Mouse (Mus musculus) ES-E14 (cell line): ENCODE results near the gene Dhx16. TPM values are rescaled to one million over a fixed set of nuclear protein-coding genes. Genes with fewer than 3 reads are reported as not detected.

ENCODE experiments used
- DNase-seq: peaks from one replicate; pipeline ENCODE4 v3.0.0-alpha.2; 2013; ENCODE audit warnings: low read depth, low spot score
- H3K27ac ChIP-seq: 2 replicates; pipeline ENCODE4 v1.5.1; 2012; ENCODE audit warnings: low read depth, mild to moderate bottlenecking, low read length, moderate library complexity, mixed read lengths; ENCODE audit not compliant: poor library complexity, insufficient read depth, severe bottlenecking
- H3K36me3 ChIP-seq: 2 replicates; pipeline ENCODE4 v1.6.1; 2012; ENCODE audit warnings: mild to moderate bottlenecking, low read length, moderate library complexity, mixed read lengths; ENCODE audit not compliant: control insufficient read depth, poor library complexity, insufficient read depth, severe bottlenecking
- H3K4me1 ChIP-seq, 2 experiments: fragments of 150-350 bp in 1 of 2; sonication (generic) in 1 of 2; 2 replicates each; pipeline ENCODE4 v1.6.1; 2012; ENCODE audit warnings: low read length in 2 of 2, mild to moderate bottlenecking in 1 of 2, mixed read lengths in 1 of 2; ENCODE audit not compliant: control insufficient read depth in 2 of 2, insufficient read depth in 2 of 2, poor library complexity in 1 of 2
- H3K4me3 ChIP-seq, 2 experiments: fragments of 150-350 bp in 1 of 2; sonication (generic) in 1 of 2; 2 replicates each; pipeline ENCODE4 v1.5.1; 2012; ENCODE audit warnings: low read length in 2 of 2, low read depth in 1 of 2, mild to moderate bottlenecking in 1 of 2, mixed read lengths in 1 of 2; ENCODE audit not compliant: insufficient read depth in 1 of 2, poor library complexity in 1 of 2, severe bottlenecking in 1 of 2
- H3K9ac ChIP-seq: 2 replicates; pipeline ENCODE4 v1.6.1; 2012; ENCODE audit warnings: low read depth, mild to moderate bottlenecking, low read length, mixed read lengths; ENCODE audit not compliant: poor library complexity, insufficient read depth, severe bottlenecking
- H3K9me3 ChIP-seq: fragments of 150-350 bp; sonication (generic); 2 replicates; pipeline ENCODE4 v1.6.1; 2012; ENCODE audit warnings: low read depth, mild to moderate bottlenecking, low read length; ENCODE audit not compliant: control insufficient read depth, insufficient read depth
- CHD2 ChIP-seq: IDR thresholded peaks from 2 replicates; pipeline ENCODE4 v1.6.1; 2014; ENCODE audit warnings: mild to moderate bottlenecking, low read depth, low read length, inconsistent platforms
- HCFC1 ChIP-seq: IDR thresholded peaks from 2 replicates; pipeline ENCODE4 v1.6.1; 2012; ENCODE audit warnings: low read length, inconsistent platforms, borderline replicate concordance; ENCODE audit not compliant: insufficient read depth
- MAFK ChIP-seq: IDR thresholded peaks from 2 replicates; pipeline ENCODE4 v1.6.1; 2014; ENCODE audit warnings: mild to moderate bottlenecking, low read depth, low read length, inconsistent platforms; ENCODE audit not compliant: insufficient read depth
- ZC3H11A ChIP-seq: IDR thresholded peaks from 2 replicates; pipeline ENCODE4 v1.6.1; 2012; ENCODE audit warnings: low read depth, mild to moderate bottlenecking, inconsistent platforms, low read length, borderline replicate concordance
- ZNF384 ChIP-seq: IDR thresholded peaks from 2 replicates; pipeline ENCODE4 v1.6.1; 2012; ENCODE audit warnings: low read depth, low read length, inconsistent platforms
- in situ Hi-C, 2 experiments: fragments of 600-800 bp; cut with MboI; formaldehyde crosslinking; loops; one replicate each; pipeline ENCODE4 v1.15.1; 2025; ENCODE audit warnings: low sequenced_read_pairs in 2 of 2, inconsistent platforms in 1 of 2; ENCODE audit not compliant: unreplicated experiment in 2 of 2
- total RNA-seq: library from RNA; depleted of rRNA; stranded (reverse); fragments of 300-350 nt; gene quantifications from 2 replicates; pipeline ENCODE4 v1.2.3, GENCODE M21; 2012

Gene Dhx16
- total RNA-seq, 1 experiment: 202 TPM

GRCm38 (mm10) chr17:35920862-35921562 lies 41.4 kb downstream of the Dhx16 start:
- DNase-seq: no peak
- H3K4me1 ChIP-seq: peaks cover 0 to 6% of the 10 kb centered on the region in 2 experiments; a peak in 2 of 4 replicates
- no peak overlapping the region; the same call in 1 of the 2 replicates for H3K9ac ChIP-seq
- H3K4me3 ChIP-seq: no peak overlapping the region
- H3K27ac ChIP-seq: no peak overlapping the region
- H3K9me3 ChIP-seq: no peaks in the 10 kb centered on the region
- in situ Hi-C loops: no loop called here
- no peak for TF ChIP-seq ZNF384
- no peak for TF ChIP-seq ZC3H11A
- H3K36me3 ChIP-seq: peaks cover 39% of the 10 kb centered on the region

DNA sequence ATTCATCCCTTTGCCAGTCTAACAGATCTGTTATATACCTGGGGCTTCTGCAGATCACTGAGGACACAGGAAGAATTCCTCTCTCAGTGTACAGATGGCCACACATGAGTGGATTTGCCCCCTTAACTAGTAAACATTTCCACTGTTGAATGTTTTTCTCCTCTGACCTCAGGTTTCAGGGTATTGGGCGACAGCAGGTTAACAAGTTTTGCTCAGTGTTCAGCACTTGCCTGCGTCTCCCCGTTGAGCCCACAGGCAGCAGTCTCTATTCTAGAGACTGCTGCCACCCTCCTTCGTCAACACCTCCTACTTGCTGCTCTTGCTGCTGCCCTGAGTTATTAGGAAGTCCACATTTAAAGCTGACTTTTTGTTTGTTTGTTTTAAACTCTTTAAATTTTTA lies 42.1 kb downstream of the Dhx16 start:
- Histone ChIP-seq H3K9ac (no peak overlapping the region), H3K4me3 (no peak overlapping the region), H3K27ac (no peak overlapping the region), H3K36me3 (peaks cover 46% of the 10 kb centered on the region), H3K4me1 (peaks cover 0 to 6% of the 10 kb centered on the region in 2 experiments; a peak in 2 of 4 replicates), H3K9me3 (no peaks in the 10 kb centered on the region)
- TF ChIP-seq HCFC1 (no peak), ZC3H11A (no peak), ZNF384 (no peak), MAFK (no peak), CHD2 (no peak)
- in situ Hi-C loops: no loop called here
- DNase-seq: no peak

- no peak for TF ChIP-seq CHD2
- no peak for TF ChIP-seq ZNF384
- no peak for TF ChIP-seq MAFK
- TF ChIP-seq HCFC1: no peak
- no peak for TF ChIP-seq ZC3H11A
- peaks cover 44% of the 10 kb centered on the region for H3K36me3 ChIP-seq
- H3K9ac ChIP-seq: no peak overlapping the region
- H3K4me1 ChIP-seq: peaks cover 0 to 6% of the 10 kb centered on the region in 2 experiments; a peak in 2 of 4 replicates
- in situ Hi-C loops: no loop called here
- no peak overlapping the region for H3K4me3 ChIP-seq
- DNase-seq: no peak
- H3K9me3 ChIP-seq: no peaks in the 10 kb centered on the region
- H3K27ac ChIP-seq: no peak overlapping the region
These were observed 42.9 kb downstream of the Dhx16 start for GRCm38 (mm10) chr17:35922566-35922965.

DNA sequence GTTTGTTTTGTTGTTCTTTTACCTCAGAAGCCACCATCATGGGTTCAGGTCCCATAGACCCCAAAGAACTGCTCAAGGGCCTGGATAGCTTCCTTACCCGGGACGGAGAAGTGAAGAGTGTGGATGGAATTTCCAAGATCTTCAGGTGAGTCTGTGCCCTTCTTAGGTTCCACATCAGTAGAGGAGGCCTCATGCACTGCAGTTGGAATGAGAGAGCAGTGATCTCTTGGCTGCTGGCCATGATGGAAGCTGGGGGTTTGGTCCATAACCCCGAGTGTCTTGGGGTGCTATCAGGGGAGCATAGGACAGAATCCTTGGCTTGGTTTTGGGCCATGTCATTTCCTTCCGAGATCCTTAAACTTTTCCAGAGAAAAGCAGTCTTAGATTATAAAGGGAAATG lies 43.7 kb downstream of the Dhx16 start:
- Histone ChIP-seq H3K9me3 (no peaks in the 10 kb centered on the region), H3K9ac (no peak overlapping the region), H3K4me3 (no peak overlapping the region), H3K4me1 (peaks cover 0 to 6% of the 10 kb centered on the region in 2 experiments; a peak in 2 of 4 replicates), H3K27ac (no peak overlapping the region), H3K36me3 (peaks cover 47% of the 10 kb centered on the region)
- DNase-seq: no peak
- in situ Hi-C loops: no loop called here
- no peak for TF ChIP-seq ZC3H11A
- TF ChIP-seq MAFK: no peak
- TF ChIP-seq HCFC1: no peak
- TF ChIP-seq ZNF384: no peak
- no peak for TF ChIP-seq CHD2

GRCm38 (mm10) chr17:35927471-35927870 lies 47.9 kb downstream of the Dhx16 start:
- no peak for DNase-seq
- H3K9me3 ChIP-seq: no peaks in the 10 kb centered on the region
- H3K4me3 ChIP-seq: no peak overlapping the region
- in situ Hi-C loops: no loop called here
- no peak overlapping the region for H3K27ac ChIP-seq
- TF ChIP-seq ZNF384: no peak
- TF ChIP-seq MAFK: no peak
- no peak for TF ChIP-seq HCFC1
- no peak for TF ChIP-seq CHD2
- TF ChIP-seq ZC3H11A: no peak
- H3K36me3 ChIP-seq: peaks cover 72% of the 10 kb centered on the region
- no peak overlapping the region for H3K9ac ChIP-seq
- no peaks in the 10 kb centered on the region; a peak in 1 of 4 replicates for H3K4me1 ChIP-seq
